Mouse (Mus musculus) lung, postnatal 10 days (tissue): Measurements from ENCODE around the gene Susd6.

Source experiments
- DNase-seq: peaks from one replicate; pipeline ENCODE4 v3.0.0; 2021

The Susd6 gene

DNA sequence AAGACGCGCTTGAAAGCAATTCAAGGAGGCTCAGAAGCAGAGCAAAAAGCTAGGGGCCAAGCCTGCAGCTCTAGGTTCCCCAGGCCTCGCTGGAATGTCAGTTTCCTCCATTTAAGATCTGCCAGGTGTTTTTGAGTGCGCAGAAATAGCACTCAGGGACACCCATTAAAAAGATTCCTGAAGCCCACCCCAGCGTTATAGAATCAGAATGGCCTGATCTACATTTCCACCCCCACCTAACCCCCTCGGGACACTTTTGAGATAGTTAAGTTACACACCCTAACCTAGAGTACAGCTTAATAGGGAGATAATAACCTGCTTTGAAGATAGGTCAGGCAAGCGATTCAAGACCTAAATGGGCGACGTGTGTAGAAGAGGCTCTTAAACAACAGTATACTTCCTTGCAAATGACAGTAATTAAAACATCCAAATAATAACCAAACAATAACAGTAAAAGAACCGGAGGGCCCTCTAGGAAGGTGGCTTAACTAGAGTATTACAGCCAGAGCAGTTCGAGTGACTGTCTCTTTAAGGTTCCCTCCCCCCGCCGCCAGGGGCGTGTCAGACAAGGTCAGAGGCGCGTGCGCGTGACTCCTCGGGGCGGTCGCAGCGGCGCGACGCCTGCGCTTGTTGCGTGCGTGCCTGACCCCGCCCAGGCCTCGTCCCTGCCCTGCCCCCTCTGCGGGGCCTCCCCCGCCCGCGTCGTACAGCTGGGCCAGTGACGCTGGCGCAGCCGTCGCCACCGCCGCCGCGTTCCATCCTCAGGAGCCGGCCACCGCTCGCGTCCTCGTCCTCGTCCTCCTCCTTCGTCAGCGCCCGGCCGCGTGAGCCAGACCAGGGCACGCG lies at the start of gene Susd6:
TSS of gene Susd6 (plus strand) at position 662 of the 846 bp plus-strand sequence.
- DNase-seq = peak; percentile 99

DNA sequence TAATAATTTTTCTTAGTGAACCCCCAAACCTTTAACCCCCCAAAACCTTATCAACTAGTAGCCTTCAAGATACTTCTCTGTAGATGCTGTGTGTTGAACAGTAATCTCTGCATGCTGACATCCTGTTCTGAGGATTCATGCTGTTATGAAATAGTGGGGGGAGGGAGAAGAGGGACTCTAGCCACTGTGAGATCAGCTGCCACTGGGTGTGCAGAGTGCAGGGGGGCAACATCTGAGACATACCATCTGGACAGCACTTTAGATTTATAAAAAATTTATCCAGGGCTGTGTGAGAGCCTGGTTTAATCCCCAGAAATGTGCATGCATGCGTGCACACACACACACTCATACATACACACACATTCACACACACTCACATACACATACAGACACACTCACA lies 45.7 kb upstream of the Susd6 start:
- no peak for DNase-seq

DNA sequence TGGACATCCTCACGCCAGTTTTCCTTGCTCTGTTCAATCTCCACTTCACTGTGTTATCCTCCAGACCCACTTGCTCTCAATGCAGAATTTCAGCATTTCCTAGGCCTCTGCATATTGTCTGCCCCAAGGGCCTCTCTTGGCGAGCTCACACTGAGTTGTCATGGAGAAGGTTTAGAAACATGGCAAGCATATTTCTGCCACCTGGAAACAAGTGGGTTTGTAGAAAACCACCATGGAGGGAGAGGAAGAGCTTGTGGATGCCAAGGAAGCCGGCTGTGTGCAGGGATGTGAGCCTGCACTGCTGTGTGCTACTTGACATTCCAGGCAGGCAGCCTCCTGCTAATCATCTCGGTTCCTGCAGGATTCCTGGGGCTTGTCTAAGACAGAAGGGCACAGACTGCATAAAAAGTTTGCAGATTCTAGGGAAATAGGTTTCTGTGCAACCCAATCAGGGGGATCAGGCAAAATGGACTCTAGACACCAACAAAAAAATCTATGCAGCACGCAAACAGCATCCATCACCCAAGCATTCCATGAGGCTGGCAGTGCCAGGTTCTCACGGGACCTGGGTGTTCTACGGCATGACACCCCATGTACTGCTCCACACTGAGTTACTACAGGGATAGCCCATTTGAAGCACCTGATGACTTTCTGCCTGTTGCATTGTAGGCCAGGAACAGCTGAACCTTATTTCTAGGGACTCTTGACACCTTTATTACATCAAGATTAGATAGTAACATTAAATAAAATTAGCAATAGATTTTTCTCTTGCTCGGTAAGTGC lies 44.1 kb upstream of the Susd6 start:
- no peak for DNase-seq

DNA sequence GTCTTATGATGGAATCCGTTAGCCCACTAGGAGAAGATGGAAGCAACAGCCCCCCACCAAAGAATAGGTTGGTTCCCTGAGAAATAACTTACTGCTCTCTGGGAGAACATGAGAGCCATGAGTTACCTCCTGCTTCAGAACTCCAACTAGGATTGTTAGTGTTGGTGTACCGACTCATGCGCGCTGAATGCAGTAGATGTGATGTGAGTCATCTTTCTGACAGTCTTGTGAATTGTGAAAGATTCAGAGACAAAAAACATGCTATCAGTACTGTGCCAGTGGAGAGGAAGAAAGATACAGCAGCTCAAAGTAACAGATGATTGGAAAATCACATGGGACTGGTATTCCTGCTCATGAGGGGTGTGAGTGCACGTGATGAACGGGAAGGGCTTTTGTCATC lies 38.8 kb upstream of the Susd6 start:
- DNase-seq = no peak

DNA sequence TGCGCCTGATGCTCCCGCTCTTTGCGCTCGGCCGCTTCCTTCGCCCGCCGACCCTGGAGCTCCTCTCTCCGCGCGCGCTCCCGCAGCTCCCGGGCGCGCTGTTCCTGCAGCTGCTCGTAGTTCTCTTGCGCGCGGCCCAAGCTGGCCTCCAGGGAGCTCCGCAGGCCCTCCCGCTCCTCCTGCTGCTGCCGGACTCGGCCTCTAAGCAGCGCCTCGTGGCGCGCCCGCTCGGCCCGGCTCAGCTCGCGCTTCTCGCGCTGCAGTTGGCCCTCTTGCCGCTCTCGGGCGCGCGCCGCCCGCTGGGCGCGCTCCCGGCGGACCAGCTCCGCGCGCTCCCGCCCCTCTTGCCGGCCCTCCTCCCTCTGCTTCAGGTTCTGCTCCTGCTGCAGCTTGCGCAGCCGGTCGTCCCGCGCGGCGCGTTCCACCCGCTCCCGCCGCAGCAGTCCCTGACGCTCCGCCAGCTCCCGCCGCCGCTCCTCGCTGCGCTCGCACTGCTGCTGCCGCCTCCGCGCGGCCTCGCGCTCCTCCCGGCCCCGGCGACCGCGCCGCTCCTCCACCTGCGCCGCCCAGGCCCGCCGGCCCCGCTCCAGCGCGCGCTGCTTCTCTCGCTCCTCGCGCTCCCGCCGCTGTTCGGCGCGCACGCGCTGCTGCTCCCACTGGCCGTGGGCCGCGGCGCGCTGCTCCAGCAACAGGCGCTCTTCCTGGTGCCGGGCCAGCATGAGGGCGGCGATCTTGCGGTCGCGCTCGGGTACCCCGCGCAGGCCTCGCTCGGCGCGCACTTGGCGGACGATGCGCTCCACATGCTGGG lies 32.4 kb upstream of the Susd6 start:
- peak; percentile 76 for DNase-seq

DNA sequence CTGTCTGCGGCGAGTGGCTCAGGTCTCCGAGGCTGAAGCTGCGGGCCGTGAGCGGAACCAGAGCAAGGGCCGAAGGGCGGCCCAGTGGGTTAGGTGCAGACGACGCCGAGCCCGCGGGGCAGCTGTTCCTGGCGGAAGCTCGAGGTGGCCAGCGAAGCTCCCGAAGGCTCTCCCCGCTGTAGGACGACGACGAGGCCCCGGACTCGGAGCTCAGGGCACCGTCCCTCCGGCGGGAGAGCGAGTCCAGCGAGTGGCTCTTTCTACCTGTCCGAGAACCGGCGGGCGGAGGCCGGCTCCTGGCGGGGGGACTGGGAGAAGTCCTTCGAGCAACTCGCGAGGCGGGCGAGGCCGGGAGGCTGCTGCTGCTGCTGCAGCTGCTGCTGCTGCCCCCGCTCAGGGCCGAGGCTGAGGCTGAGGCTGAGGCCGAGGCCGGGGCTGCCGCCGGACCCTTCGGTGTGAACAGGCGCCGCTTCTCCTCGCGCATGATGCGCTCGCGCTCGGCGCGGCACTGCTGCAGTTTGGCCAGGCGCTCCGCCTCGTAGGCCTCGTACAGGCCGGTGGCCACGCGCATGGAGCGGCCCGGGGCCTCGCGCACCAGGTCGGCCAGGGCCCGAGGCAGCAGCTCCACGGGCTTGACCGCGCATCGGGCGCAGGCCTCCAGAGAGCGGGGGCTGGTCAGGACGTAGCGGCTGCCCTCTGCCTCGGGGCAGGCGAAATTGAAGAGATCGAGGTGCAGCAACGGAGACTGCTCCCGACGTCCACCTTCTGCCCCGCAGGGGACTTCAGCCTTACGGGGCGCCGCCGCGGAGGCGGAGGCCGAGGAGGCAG lies 31.5 kb upstream of the Susd6 start:
- peak; percentile 7 for DNase-seq

DNA sequence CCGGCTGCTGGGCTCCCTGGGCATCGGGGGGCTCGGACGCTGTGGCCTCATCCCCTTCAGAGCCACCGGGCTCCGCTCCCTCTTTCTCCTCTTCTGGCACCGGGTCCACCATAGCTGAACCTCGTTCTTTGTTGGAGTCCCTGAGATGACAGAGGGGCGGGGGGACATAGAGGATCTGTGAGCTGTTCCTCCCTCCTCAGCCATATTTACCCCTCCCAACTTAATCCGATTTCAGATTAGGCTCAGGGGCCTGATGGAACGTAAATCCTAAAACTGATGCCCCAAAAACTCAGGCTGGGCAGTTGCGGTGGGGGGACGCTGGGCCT lies 31.0 kb upstream of the Susd6 start:
- DNase-seq = no peak

DNA sequence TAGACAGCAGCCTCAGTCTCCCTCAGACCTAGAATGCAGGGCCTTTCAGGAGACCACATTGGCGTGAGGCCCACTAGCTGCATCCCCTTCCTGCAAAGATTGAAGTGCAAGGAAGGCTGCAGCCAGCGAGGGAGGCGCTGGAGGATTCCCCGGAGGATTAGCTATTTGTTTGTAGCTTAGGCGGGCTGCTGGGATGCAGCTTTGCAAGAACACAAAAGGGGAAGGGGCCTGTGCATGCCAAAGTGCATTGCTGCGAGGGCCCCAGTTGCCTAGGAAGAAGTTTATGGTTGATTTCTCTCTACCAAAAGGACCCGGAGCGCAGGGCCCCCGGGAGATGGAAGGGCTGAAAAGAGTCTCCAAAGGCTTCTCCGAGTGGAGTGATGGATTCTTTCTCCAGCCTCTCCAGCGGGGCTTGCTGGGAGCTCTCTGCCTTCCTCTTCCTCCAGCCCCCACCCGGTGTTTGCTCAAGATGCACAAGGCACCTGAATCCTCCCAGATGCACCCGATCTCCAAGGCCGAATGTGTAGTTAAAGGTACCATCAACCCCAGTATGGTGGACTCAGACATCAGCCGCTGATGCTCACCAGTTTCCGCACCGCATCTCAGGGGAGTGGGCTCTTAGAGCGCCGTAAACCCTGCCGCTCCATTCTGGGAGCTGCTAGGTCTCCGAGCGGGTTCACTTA lies 30.5 kb upstream of the Susd6 start:
- DNase-seq = peak; percentile 13

DNA sequence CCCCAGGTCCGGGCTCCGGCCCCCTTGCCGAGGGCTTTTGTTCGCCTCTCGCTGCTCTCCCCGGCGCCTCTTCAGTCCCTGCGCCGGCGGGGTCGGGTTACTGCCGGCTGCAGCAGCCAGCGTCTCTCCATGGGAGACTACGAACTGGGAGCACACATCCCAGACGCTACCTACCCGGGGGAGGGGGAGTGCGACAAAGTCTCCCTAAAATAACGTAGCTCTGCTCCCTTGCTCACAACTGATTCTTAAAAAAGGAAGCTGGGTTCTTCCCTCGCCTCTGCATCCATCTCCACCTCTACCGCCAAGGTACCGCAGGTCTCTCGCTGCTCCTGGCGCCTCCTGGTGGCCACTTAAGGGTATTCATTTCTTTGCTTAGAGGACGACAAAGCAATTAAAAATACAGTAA lies 29.9 kb upstream of the Susd6 start, which contains the start of gene Ccdc177:
TSS of gene Ccdc177 (minus strand) at position 292 of the 406 bp plus-strand sequence.
- peak; percentile 82 for DNase-seq

DNA sequence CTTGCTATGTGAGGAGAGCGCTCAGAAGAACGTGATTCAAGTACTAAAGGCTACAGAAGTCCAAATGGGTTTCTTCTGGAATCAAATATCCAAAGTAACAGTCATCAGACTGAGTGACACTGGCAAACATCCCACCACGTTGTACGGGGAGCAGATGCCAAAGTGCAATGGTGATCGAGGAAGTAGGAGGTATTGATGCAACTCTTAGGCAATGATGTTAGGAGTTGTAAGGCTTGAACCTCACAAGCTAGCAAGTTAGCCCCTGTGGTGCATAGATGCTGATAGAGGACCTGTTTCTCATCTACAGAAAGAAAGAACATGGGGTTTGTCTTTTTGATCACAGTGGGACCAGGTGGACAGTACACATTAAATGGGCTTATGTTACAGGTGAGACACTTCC lies 27.3 kb upstream of the Susd6 start:
- no peak for DNase-seq

DNA sequence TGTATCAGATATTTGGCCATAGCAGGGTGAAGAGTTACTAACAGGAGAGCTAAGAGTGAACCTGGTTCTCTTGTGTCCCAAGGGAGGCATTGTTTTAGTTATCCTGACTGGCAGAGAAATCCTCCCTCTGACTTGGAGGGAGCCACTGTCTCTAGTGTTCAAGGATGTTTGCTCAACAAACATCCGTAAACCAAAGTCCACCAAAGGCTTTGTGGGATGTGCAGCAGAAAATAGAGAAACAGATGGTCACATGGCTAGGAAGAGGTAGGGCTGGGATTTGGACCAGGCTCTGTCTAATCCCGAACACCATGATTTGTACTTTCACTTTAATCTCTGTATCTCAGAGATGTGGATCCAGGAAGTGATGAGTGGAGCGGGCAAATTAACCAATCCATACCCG lies 26.2 kb upstream of the Susd6 start:
- peak; percentile 29 for DNase-seq

DNA sequence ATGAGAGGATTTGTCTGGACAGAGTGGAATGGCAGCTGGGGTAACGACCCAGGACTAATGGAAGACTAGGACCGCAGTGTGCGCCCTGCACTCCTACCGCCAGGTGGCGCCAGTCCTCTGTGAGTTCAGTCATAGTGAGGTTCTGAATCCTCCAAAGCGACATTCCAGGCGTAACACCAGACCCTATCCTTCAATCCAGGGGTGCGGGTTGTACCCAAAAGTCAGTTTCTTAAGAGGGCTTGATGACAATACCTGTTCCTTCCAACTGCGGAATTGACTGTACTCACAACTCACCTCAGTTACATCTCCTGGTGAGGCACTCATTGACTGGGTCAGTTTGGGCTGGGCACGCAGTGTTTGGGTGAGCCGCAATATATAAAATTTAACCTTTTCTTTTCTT lies 20.6 kb upstream of the Susd6 start:
- peak; percentile 84 for DNase-seq

DNA sequence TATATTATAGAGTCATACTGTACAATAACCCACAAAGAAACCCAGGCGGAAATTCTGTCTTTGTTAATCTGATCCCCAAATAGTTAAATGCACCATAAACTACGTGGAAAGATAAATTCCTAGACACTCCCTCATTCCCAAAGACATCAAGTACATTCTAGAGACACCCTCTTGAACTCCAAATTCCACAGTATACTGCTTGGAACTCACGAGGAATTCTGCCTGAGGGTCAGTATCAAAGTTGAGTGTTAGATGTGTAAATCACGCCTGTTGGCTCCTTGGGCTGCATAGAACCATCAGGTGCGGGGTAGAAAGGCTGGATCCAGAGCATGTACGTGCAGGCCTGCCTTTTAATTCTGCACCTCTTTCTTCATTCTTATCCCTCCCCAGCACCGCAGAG lies 15.5 kb upstream of the Susd6 start:
- no peak for DNase-seq

DNA sequence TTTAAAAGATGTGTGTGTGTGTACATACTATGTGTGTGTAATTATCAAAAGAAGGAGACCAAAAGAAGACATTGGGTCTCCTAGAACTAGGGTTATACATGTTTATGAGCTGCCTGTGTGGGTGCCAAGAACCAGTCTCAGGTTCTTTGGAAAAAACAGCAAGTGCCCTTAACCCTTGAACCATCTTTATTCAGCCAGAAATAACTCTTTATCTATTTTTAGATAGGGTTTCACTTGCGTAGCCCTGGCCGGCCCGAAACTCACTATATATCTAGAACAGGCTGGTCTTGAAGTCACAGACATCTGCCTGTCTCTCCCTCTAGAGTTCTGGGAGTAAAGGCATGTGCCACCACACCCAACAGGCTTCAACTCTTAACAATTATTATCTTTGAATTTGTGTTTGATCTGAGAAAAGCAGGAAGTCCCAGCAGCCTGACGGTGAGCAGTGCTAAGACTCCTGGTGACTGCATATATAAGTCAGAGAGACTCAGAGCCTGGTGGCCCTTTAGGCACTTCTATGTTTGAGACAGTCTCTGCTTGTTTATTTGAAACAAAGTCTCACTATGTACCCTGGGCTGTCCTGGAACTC lies 14.2 kb upstream of the Susd6 start:
- DNase-seq = no peak

DNA sequence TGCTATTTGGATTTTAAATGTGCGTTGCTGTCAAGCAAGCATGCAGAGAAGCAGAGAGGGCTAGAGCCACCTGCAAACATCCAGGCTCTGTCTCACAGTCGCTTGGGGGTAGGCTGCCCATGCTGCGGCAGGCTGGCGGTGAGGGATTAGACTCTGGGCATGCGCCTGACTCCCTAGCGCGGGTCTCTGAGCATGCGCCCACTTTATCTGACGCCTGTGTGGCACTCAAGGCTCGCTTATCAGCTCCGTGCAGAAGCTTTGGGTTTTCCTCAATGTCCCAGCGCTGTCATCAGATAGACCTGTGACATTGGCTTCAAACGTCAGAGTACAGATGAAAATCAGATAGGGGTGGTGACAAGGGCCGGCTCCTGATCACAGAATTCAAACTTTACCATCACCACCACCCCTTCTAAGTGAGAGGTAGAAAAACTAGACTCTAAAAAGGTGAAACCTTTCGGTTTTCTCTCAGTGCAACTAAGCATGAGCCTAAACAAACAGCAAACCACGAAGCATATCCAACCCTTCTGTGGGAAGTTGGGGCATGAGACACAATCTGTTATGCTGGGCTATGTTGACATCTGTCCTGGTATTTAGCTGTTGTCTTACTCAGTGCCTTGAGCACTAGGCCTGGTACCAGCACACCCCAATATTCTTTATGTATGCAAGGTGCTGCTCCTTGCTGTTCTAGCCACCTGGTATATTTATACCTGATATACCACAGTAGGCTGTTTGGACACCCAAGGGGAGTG lies 11.9 kb upstream of the Susd6 start:
- no peak for DNase-seq

DNA sequence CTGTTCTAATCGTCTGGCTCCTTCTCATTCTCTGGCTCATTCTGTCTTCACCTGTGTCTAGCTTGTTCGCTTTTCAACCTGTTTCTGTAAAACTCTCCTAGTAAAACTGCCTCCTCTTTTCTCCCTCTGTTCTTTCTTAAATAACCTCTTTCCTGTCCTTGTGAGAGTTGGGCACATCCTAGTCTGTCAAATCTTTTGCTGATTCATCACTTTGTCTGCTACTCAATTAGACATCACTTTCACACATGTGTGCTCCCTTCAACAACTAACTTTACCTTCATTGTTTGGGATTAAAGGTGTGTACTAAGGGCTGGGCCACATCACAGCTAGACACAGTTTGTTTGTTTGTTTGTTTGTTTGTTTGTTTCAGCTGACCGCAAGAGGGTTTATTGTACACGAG lies 10.6 kb upstream of the Susd6 start:
- no peak for DNase-seq

DNA sequence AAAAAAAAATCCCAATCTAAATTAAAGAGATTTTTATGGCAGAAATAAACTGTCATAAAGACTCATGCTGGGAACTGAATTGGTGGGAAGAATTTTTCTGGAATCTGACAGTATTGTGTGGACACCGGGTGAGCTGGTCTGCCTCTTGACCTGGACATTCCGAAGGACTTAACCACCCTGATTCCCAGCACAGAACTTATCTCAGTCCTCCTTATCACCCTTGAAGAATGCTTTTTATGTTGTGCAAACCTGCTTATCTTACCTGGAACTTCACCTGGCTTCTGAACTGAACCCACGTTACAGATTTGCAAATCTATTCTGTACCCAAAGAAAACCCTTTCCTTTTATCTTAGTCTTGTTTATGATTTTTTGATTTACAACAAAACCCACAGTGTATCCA lies 8.1 kb upstream of the Susd6 start:
- no peak for DNase-seq

DNA sequence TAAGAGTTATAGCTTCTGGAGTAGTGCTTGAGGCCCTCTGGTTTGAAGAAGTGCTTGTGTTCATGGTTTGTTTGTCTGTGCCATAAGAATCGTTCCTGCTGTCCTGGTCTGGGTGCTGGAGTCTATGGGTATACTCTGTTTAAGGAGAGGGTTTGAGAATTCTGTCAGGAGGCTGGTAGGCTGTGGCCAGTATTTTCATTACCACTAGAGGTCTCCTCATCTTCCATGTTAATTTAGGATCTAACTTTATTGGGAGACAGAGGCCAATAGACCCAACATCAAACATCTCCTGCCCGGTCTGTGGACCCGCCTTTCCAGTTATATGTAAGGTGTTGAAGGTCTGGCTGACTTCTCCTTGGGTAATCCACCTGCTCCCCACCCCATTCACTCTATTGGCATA lies 7.4 kb upstream of the Susd6 start:
- peak; percentile 19 for DNase-seq

DNA sequence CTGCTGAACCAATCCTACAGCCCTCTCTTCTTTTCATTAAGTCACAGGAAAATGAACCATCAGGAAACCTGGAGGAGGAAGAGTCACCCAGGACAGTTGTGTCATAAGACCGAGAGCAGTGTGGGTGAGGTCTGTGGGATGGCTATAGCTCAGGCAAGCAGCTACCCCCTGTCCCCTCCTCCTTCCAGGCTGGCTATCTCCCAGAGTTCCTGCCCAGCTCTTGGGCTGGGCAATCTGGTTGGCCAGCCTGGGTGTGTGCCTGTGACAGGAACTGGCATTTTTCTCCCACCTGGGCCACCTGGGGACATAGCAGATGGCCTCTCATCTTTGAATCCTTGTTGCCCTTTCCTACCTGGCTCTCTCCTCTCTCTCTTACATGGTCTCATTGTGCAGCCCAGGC lies 6.4 kb upstream of the Susd6 start:
- DNase-seq = no peak

DNA sequence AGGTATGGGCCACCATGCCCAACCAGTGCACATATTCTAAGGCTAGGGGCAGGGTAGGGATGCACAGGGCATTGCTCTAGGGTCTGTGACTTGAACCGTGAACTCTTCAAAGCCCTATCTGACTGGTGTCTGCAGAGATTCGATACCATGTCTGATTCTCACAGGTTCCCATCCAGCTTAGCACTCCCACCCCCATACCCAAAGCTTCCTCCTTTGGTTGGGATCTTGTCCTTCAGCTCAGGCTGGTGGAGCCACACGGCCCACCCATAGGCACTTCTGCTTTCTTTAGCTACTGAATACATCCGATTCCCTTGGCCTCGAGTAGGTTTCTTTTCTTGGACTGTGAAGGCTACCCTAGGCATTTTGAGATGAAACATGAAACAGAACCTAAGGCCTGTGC lies 5.3 kb upstream of the Susd6 start:
- no peak for DNase-seq

DNA sequence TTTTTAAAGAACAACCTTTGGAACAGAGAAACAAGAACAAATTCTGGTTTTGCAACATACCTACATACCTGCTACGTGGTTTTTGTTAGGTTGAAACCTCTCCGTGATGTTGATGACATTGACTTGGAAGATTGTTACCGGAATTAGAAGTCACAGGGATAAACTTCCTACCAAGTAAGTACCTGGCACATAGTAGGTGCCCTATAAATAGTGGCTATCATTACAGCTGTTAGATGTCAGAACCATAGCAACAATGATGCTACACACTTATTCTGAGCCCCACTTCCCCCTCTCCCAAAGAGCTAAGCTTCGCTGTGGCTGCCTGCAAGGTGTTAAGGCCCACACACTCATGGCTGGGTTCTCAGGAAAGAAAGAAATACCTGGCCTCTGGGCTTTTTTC lies 4.7 kb upstream of the Susd6 start:
- no peak for DNase-seq
